Mouse (Mus musculus) midbrain, embryonic 16.5 days (tissue): ENCODE results near the gene Pim1. TPM values are rescaled to one million over a fixed set of nuclear protein-coding genes. Genes with fewer than 3 reads are reported as not detected.
A peak's percentile ranks its signal among the peaks of the same experiment; 100 is the strongest.

Experiments used
- ATAC-seq: fragments of 200-750 bp; cut with Nextera tagmentation; 2 replicates; pipeline ENCODE4 v1.8.0; 2017; ENCODE audit warnings: moderate TSS enrichment
- H3K27ac ChIP-seq: fragments of 300-500 bp; sonication (generic); 2 replicates; pipeline ENCODE4 v1.5.1; 2014; ENCODE audit warnings: mild to moderate bottlenecking, low read length, mixed read lengths
- H3K27me3 ChIP-seq: fragments of 300-500 bp; sonication (generic); 2 replicates; pipeline ENCODE4 v1.6.1; 2014; ENCODE audit warnings: low read depth, low read length, mixed read lengths; ENCODE audit not compliant: control insufficient read depth, insufficient read depth
- H3K36me3 ChIP-seq: fragments of 300-500 bp; sonication (generic); 2 replicates; pipeline ENCODE4 v1.6.1; 2014; ENCODE audit warnings: mild to moderate bottlenecking, low read length, moderate library complexity, mixed read lengths; ENCODE audit not compliant: control insufficient read depth, insufficient read depth
- H3K4me1 ChIP-seq: fragments of 300-500 bp; sonication (generic); 2 replicates; pipeline ENCODE4 v1.6.1; 2014; ENCODE audit warnings: mild to moderate bottlenecking, low read length, mixed read lengths; ENCODE audit not compliant: control insufficient read depth, insufficient read depth
- H3K4me2 ChIP-seq: fragments of 300-500 bp; sonication (generic); 2 replicates; pipeline ENCODE4 v1.6.1; 2014; ENCODE audit warnings: mild to moderate bottlenecking, low read length, mixed read lengths
- H3K4me3 ChIP-seq: fragments of 300-500 bp; sonication (generic); 2 replicates; pipeline ENCODE4 v1.5.1; 2014; ENCODE audit warnings: low read depth, mild to moderate bottlenecking, low read length, moderate library complexity, mixed read lengths
- H3K9ac ChIP-seq: fragments of 300-500 bp; sonication (generic); 2 replicates; pipeline ENCODE4 v1.6.1; 2014; ENCODE audit warnings: low read depth, low read length, mixed read lengths
- H3K9me3 ChIP-seq: fragments of 300-500 bp; sonication (generic); replicated peaks from 2 replicates; pipeline ENCODE4 v1.6.1; 2014; ENCODE audit warnings: mild to moderate bottlenecking, low read length, mixed read lengths; ENCODE audit not compliant: control insufficient read depth, poor library complexity, severe bottlenecking
- WGBS: fragments of 180-500 bp; shearing (Covaris S2); extraction: QIAGEN DNeasy Blood & Tissue Kit; methylation state at CpG from one replicate; pipeline ENCODE4 v1.1.7; 2014; 5-methylcytosine and 5-hydroxymethylcytosine counted together
- polyA plus RNA-seq: library from polyadenylated mRNA; unstranded; fragments of >200 nt; fragmentation: Nextera tagmentation; extraction: Ambion mirVana; gene quantifications from 2 replicates; pipeline ENCODE4 v1.2.1, GENCODE M21; 2015

The Pim1 gene
- 7.3 and 7.6 TPM in 2 replicates for polyA plus RNA-seq

DNA sequence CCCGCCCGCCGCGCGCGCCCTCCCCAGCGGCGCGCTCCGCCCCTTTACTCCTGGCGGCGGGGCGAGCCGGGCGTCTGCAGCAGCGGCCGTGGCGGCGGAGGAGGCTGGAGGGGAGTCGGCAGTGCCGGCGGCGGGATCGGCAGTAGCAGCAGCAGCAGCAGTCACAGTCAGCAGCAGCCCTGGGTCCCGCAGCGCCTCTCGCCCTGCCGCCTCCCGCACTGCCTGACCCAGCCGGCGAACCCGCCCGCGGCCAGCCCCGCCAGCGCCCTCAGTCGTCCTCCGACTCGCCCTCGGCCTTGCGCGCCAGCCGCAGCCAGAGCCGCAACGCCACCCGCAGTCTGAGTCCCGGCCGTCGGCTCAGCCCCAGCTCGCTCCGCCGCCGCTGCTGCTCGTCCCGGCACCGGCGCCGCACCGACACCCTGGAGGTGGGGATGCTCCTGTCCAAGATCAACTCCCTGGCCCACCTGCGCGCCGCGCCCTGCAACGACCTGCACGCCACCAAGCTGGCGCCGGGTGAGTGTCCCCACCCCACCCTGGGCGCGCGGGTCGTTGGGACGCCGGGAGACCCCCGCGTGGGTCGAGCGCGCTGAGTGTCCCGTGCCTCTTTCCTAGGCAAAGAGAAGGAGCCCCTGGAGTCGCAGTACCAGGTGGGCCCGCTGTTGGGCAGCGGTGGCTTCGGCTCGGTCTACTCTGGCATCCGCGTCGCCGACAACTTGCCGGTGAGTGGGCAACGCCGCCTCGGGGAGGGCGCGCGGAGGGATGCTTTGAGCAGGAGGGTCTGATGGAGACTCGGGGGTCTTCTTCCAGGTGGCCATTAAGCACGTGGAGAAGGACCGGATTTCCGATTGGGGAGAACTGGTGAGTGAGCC is at the start of gene Pim1:
Gene Pim1 (plus strand): TSS at position 41 of the 869 bp plus-strand sequence.
- Histone ChIP-seq H3K27me3 (no peaks in the 10 kb centered on the region), H3K9ac (peak within 1 kb of the TSS; percentile 86), H3K4me3 (peak within 1 kb of the TSS; percentile 62), H3K27ac (peak within 1 kb of the TSS; percentile 90), H3K9me3 (no peaks in the 10 kb centered on the region), H3K4me2 (peak within 1 kb of the TSS; percentile 92), H3K4me1 (peaks cover 19% of the 10 kb centered on the region), H3K36me3 (peaks cover 2% of the 10 kb centered on the region; the same call in 1 of the 2 replicates)
- under 1% methylated on average over 75 of the region's 99 CpGs for WGBS
- peak; percentile 82 for ATAC-seq

DNA sequence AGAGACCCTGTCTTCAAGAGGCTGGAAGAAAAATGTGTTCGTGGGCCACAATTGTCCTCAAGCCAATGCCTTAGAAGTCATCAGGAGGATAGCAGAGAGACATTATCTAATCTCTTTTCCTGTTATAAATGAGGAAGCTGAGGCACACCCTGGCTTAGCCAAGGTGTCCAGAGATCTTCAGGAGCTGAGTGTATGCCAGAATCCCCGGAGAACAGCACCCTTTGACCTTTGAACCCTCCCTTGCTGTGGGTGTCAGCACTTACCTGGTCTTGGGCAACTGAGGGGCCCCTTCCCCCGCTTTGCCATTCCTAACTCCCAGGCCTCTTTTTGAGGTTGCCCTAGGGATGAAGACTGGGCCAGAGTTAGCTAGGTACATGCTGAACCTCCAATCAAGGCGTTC is 49.0 kb upstream of the Pim1 start:
- no peak overlapping the region for H3K9ac ChIP-seq
- peaks cover 14% of the 10 kb centered on the region for H3K4me1 ChIP-seq
- no peak overlapping the region for H3K27ac ChIP-seq
- no peaks in the 10 kb centered on the region for H3K27me3 ChIP-seq
- H3K4me3 ChIP-seq, result no peak overlapping the region
- no peak for ATAC-seq
- no peak overlapping the region for H3K4me2 ChIP-seq
- whole genome bisulfite sequencing, result 84% methylated on average over 4 of the region's 4 CpGs
- H3K9me3 ChIP-seq, result no peaks in the 10 kb centered on the region
- no peaks in the 10 kb centered on the region for H3K36me3 ChIP-seq

- no peaks in the 10 kb centered on the region for H3K27me3 ChIP-seq
- no peaks in the 10 kb centered on the region for H3K9me3 ChIP-seq
- H3K9ac ChIP-seq, result no peak overlapping the region
- WGBS, result 61% methylated on average over 7 of the region's 7 CpGs
- H3K4me1 ChIP-seq, result peaks cover 8% of the 10 kb centered on the region
- no peak overlapping the region for H3K4me3 ChIP-seq
- H3K27ac ChIP-seq, result no peak overlapping the region
- no peaks in the 10 kb centered on the region for H3K36me3 ChIP-seq
- ATAC-seq, result no peak
- H3K4me2 ChIP-seq, result no peak overlapping the region
Observed at GRCm38 (mm10) chr17:29442131-29442557, 48.4 kb upstream of the Pim1 start.

- Histone ChIP-seq H3K36me3 (no peaks in the 10 kb centered on the region), H3K4me3 (no peak overlapping the region), H3K9ac (no peak overlapping the region), H3K9me3 (no peaks in the 10 kb centered on the region), H3K27me3 (no peaks in the 10 kb centered on the region), H3K27ac (no peak overlapping the region), H3K4me1 (no peaks in the 10 kb centered on the region), H3K4me2 (no peak overlapping the region)
- no peak for ATAC-seq
- 87% methylated on average over 4 of the region's 4 CpGs for WGBS
Observed at GRCm38 (mm10) chr17:29443724-29444123, 46.8 kb upstream of the Pim1 start.

DNA sequence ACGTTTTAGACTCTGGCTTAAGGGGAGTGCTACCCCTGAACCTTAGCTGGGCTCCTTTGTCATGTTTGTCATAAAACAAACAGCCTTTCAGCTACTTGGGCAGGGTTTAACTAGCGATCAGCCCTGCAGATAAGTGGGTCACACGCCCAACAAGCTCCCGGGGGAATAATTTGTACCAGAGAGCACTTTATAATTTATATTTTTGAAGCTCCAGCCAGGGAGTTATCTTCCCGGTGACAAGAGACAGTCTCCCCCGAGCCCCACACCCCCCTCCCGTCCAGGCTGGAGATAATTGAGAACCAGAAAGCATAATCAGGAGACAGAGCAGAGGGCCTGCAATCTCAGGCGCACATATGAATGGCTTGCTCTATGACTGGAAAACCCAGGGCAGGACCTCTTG is 45.5 kb upstream of the Pim1 start:
- ATAC-seq, result no peak
- WGBS, result 17% methylated on average over 8 of the region's 8 CpGs
- no peaks in the 10 kb centered on the region for H3K27me3 ChIP-seq
- no peak overlapping the region for H3K4me2 ChIP-seq
- no peaks in the 10 kb centered on the region for H3K36me3 ChIP-seq
- H3K9me3 ChIP-seq, result no peaks in the 10 kb centered on the region
- no peak overlapping the region for H3K4me3 ChIP-seq
- H3K27ac ChIP-seq, result no peak overlapping the region
- no peak overlapping the region for H3K9ac ChIP-seq
- no peaks in the 10 kb centered on the region for H3K4me1 ChIP-seq

- H3K9ac ChIP-seq, result no peak overlapping the region
- no peaks in the 10 kb centered on the region; the same call in 1 of the 2 replicates for H3K27me3 ChIP-seq
- 61% methylated on average over 3 of the region's 3 CpGs for WGBS
- peaks cover 3% of the 10 kb centered on the region; the same call in 1 of the 2 replicates for H3K4me1 ChIP-seq
- ATAC-seq, result no peak
- no peaks in the 10 kb centered on the region for H3K36me3 ChIP-seq
- H3K4me2 ChIP-seq, result no peak overlapping the region
- H3K9me3 ChIP-seq, result no peaks in the 10 kb centered on the region
- H3K27ac ChIP-seq, result no peak overlapping the region
- no peak overlapping the region for H3K4me3 ChIP-seq
Observed at GRCm38 (mm10) chr17:29447323-29447722, 43.2 kb upstream of the Pim1 start.

- H3K36me3 ChIP-seq, result no peaks in the 10 kb centered on the region
- H3K27me3 ChIP-seq, result no peaks in the 10 kb centered on the region; the same call in 1 of the 2 replicates
- peaks cover 3% of the 10 kb centered on the region; the same call in 1 of the 2 replicates for H3K4me1 ChIP-seq
- no peak overlapping the region for H3K4me2 ChIP-seq
- H3K9ac ChIP-seq, result no peak overlapping the region
- no peak overlapping the region for H3K27ac ChIP-seq
- no peak for ATAC-seq
- no peaks in the 10 kb centered on the region for H3K9me3 ChIP-seq
- 68% methylated on average over 8 of the region's 8 CpGs for WGBS
- H3K4me3 ChIP-seq, result no peak overlapping the region
Observed at GRCm38 (mm10) chr17:29448055-29448454, 42.5 kb upstream of the Pim1 start.

GRCm38 (mm10) chr17:29448561-29448960 is 42.0 kb upstream of the Pim1 start:
- no peaks in the 10 kb centered on the region; the same call in 1 of the 2 replicates for H3K27me3 ChIP-seq

More at GRCm38 (mm10) chr17:29448561-29448960, 42.0 kb upstream of the Pim1 start:
- WGBS, result 76% methylated on average over 2 of the region's 2 CpGs
- no peak overlapping the region for H3K9ac ChIP-seq
- H3K9me3 ChIP-seq, result no peaks in the 10 kb centered on the region
- H3K4me2 ChIP-seq, result no peak overlapping the region
- no peak for ATAC-seq
- H3K27ac ChIP-seq, result no peak overlapping the region
- H3K4me3 ChIP-seq, result no peak overlapping the region
- H3K36me3 ChIP-seq, result no peaks in the 10 kb centered on the region
- H3K4me1 ChIP-seq, result peaks cover 3% of the 10 kb centered on the region; the same call in 1 of the 2 replicates
